Mouse (Mus musculus) midbrain, embryonic 12.5 days (tissue): Measurements from ENCODE around the gene D430041D05Rik. TPM values are rescaled to one million over a fixed set of nuclear protein-coding genes. Genes with fewer than 3 reads are reported as not detected.

ENCODE experiments used
- ATAC-seq: fragments of 200-750 bp; cut with Nextera tagmentation; 2 replicates; pipeline ENCODE4 v1.8.0; 2017; ENCODE audit warnings: low read depth, moderate TSS enrichment, moderate library complexity; ENCODE audit not compliant: low FRiP score
- H3K27ac ChIP-seq: fragments of 300-500 bp; sonication (generic); replicated peaks from 2 replicates; pipeline ENCODE4 v1.5.1; 2016; ENCODE audit warnings: mild to moderate bottlenecking
- H3K27me3 ChIP-seq: fragments of 300-500 bp; sonication (generic); 2 replicates; pipeline ENCODE4 v1.6.1; 2016; ENCODE audit warnings: mild to moderate bottlenecking
- H3K36me3 ChIP-seq: fragments of 300-500 bp; sonication (generic); 2 replicates; pipeline ENCODE4 v1.6.1; 2016
- H3K4me1 ChIP-seq: fragments of 300-500 bp; sonication (generic); 2 replicates; pipeline ENCODE4 v1.6.1; 2016
- H3K4me2 ChIP-seq: fragments of 300-500 bp; sonication (generic); replicated peaks from 2 replicates; pipeline ENCODE4 v1.6.1; 2016; ENCODE audit warnings: mild to moderate bottlenecking, moderate library complexity
- H3K4me3 ChIP-seq: fragments of 300-500 bp; sonication (generic); 2 replicates; pipeline ENCODE4 v1.5.1; 2016; ENCODE audit warnings: mild to moderate bottlenecking
- H3K9ac ChIP-seq: fragments of 300-500 bp; sonication (generic); replicated peaks from 2 replicates; pipeline ENCODE4 v1.6.1; 2016; ENCODE audit warnings: mild to moderate bottlenecking, moderate library complexity
- H3K9me3 ChIP-seq: fragments of 300-500 bp; sonication (generic); 2 replicates; pipeline ENCODE4 v1.6.1; 2016; ENCODE audit warnings: mild to moderate bottlenecking
- WGBS: fragments of 180-500 bp; shearing (Covaris S2); methylation state at CpG from one replicate; pipeline ENCODE4 v1.1.7; 2016; 5-methylcytosine and 5-hydroxymethylcytosine counted together
- polyA plus RNA-seq: library from polyadenylated mRNA; unstranded; fragments of >200 nt; fragmentation: Nextera tagmentation; extraction: Ambion mirVana; gene quantifications from 2 replicates; pipeline ENCODE4 v1.2.1, GENCODE M21; 2016

D430041D05Rik gene
- polyA plus RNA-seq, result 3.2 TPM in 2 replicates

- Histone ChIP-seq H3K27ac (peak within 1 kb of the TSS; percentile 82), H3K9ac (peak within 1 kb of the TSS; percentile 79), H3K4me1 (peaks cover 23% of the 10 kb centered on the region), H3K4me2 (peak within 1 kb of the TSS; percentile 91), H3K4me3 (peak within 1 kb of the TSS; percentile 65), H3K9me3 (no peaks in the 10 kb centered on the region), H3K27me3 (peaks cover 54% of the 10 kb centered on the region), H3K36me3 (no peaks in the 10 kb centered on the region)
- no peak for ATAC-seq
- WGBS, result 64% methylated on average over 4 of the region's 4 CpGs
These were observed at the start of gene D430041D05Rik for GRCm38 (mm10) chr2:104410963-104411545. Gene D430041D05Rik (minus strand): TSS chr2:104411013.

- no peak for ATAC-seq
- no peaks in the 10 kb centered on the region for H3K36me3 ChIP-seq
- WGBS, result 84% methylated on average over 3 of the region's 3 CpGs
- H3K27me3 ChIP-seq, result no peaks in the 10 kb centered on the region
- H3K4me2 ChIP-seq, result no peak overlapping the region
- no peak overlapping the region for H3K27ac ChIP-seq
- H3K4me1 ChIP-seq, result peaks cover 11% of the 10 kb centered on the region
- no peak overlapping the region for H3K4me3 ChIP-seq
- no peak overlapping the region for H3K9ac ChIP-seq
- H3K9me3 ChIP-seq, result no peaks in the 10 kb centered on the region
These were observed 49.2 kb upstream of the D430041D05Rik start for GRCm38 (mm10) chr2:104460021-104460420.

- Histone ChIP-seq H3K4me2 (no peak overlapping the region), H3K4me1 (peaks cover 12% of the 10 kb centered on the region), H3K27ac (no peak overlapping the region), H3K9ac (no peak overlapping the region), H3K36me3 (no peaks in the 10 kb centered on the region), H3K9me3 (no peaks in the 10 kb centered on the region), H3K27me3 (no peaks in the 10 kb centered on the region), H3K4me3 (no peak overlapping the region)
- ATAC-seq, result no peak
- 90% methylated on average over 8 of the region's 8 CpGs for WGBS
These were observed 47.9 kb upstream of the D430041D05Rik start for GRCm38 (mm10) chr2:104458569-104459332.

- no peak overlapping the region for H3K9ac ChIP-seq
- no peak overlapping the region for H3K4me3 ChIP-seq
- no peak for ATAC-seq
- H3K27me3 ChIP-seq, result no peaks in the 10 kb centered on the region
- H3K27ac ChIP-seq, result no peak overlapping the region
- H3K4me2 ChIP-seq, result no peak overlapping the region
- peaks cover 12% of the 10 kb centered on the region for H3K4me1 ChIP-seq
- no peaks in the 10 kb centered on the region for H3K36me3 ChIP-seq
- H3K9me3 ChIP-seq, result no peaks in the 10 kb centered on the region
- WGBS, result 87% methylated on average over 3 of the region's 3 CpGs
These were observed 46.3 kb upstream of the D430041D05Rik start for GRCm38 (mm10) chr2:104457106-104457505.

- Histone ChIP-seq H3K36me3 (no peaks in the 10 kb centered on the region), H3K9me3 (no peaks in the 10 kb centered on the region), H3K27ac (no peak overlapping the region), H3K4me2 (no peak overlapping the region), H3K9ac (no peak overlapping the region), H3K27me3 (no peaks in the 10 kb centered on the region), H3K4me1 (peaks cover 4% of the 10 kb centered on the region; the same call in 1 of the 2 replicates), H3K4me3 (no peak overlapping the region)
- ATAC-seq, result no peak
- 79% methylated on average over 3 of the region's 3 CpGs for WGBS
These were observed 39.9 kb upstream of the D430041D05Rik start for GRCm38 (mm10) chr2:104450685-104451084.

- Histone ChIP-seq H3K4me1 (no peaks in the 10 kb centered on the region), H3K4me2 (no peak overlapping the region), H3K27me3 (no peaks in the 10 kb centered on the region), H3K27ac (no peak overlapping the region), H3K9ac (no peak overlapping the region), H3K9me3 (no peaks in the 10 kb centered on the region), H3K4me3 (no peak overlapping the region), H3K36me3 (no peaks in the 10 kb centered on the region)
- ATAC-seq, result no peak
- WGBS, result 100% methylated on average over 1 of the region's 1 CpGs
These were observed 38.4 kb upstream of the D430041D05Rik start for GRCm38 (mm10) chr2:104449191-104449590.

- 90% methylated on average over 4 of the region's 4 CpGs for WGBS
- no peak overlapping the region for H3K27ac ChIP-seq
- H3K4me1 ChIP-seq, result no peaks in the 10 kb centered on the region
- H3K36me3 ChIP-seq, result no peaks in the 10 kb centered on the region
- no peak for ATAC-seq
- H3K4me3 ChIP-seq, result no peak overlapping the region
- H3K9ac ChIP-seq, result no peak overlapping the region
- H3K4me2 ChIP-seq, result no peak overlapping the region
- no peaks in the 10 kb centered on the region for H3K27me3 ChIP-seq
- H3K9me3 ChIP-seq, result no peaks in the 10 kb centered on the region
These were observed 37.4 kb upstream of the D430041D05Rik start for GRCm38 (mm10) chr2:104448201-104448600.

GRCm38 (mm10) chr2:104446016-104446415 is 35.2 kb upstream of the D430041D05Rik start:
- H3K36me3 ChIP-seq, result peaks cover under 1% of the 10 kb centered on the region; the same call in 1 of the 2 replicates
- H3K27ac ChIP-seq, result no peak overlapping the region
- H3K4me3 ChIP-seq, result no peak overlapping the region
- H3K4me2 ChIP-seq, result no peak overlapping the region
- ATAC-seq, result no peak
- 77% methylated on average over 1 of the region's 1 CpGs for WGBS
- H3K4me1 ChIP-seq, result no peaks in the 10 kb centered on the region
- no peaks in the 10 kb centered on the region for H3K9me3 ChIP-seq
- no peak overlapping the region for H3K9ac ChIP-seq
- H3K27me3 ChIP-seq, result no peaks in the 10 kb centered on the region

- WGBS, result 43% methylated on average over 2 of the region's 2 CpGs
- H3K9ac ChIP-seq, result no peak overlapping the region
- peaks cover 2% of the 10 kb centered on the region; the same call in 1 of the 2 replicates for H3K36me3 ChIP-seq
- 0 out of 2 replicates have a peak, but pooled peaks have one; percentile 30 for ATAC-seq
- no peaks in the 10 kb centered on the region for H3K27me3 ChIP-seq
- no peak overlapping the region for H3K4me3 ChIP-seq
- H3K4me2 ChIP-seq, result no peak overlapping the region
- H3K4me1 ChIP-seq, result no peaks in the 10 kb centered on the region
- H3K27ac ChIP-seq, result no peak overlapping the region
- no peaks in the 10 kb centered on the region for H3K9me3 ChIP-seq
These were observed 34.0 kb upstream of the D430041D05Rik start for GRCm38 (mm10) chr2:104444776-104445175.

GRCm38 (mm10) chr2:104442341-104442740 is 31.5 kb upstream of the D430041D05Rik start:
- no peak for ATAC-seq
- no peaks in the 10 kb centered on the region for H3K27me3 ChIP-seq
- no peak overlapping the region for H3K4me2 ChIP-seq
- peaks cover 2% of the 10 kb centered on the region; the same call in 1 of the 2 replicates for H3K36me3 ChIP-seq
- H3K27ac ChIP-seq, result no peak overlapping the region
- WGBS, result 71% methylated on average over 4 of the region's 4 CpGs
- H3K9me3 ChIP-seq, result no peaks in the 10 kb centered on the region
- H3K4me3 ChIP-seq, result no peak overlapping the region
- H3K4me1 ChIP-seq, result no peaks in the 10 kb centered on the region
- no peak overlapping the region for H3K9ac ChIP-seq

- H3K9me3 ChIP-seq, result no peaks in the 10 kb centered on the region
- no peak overlapping the region for H3K27ac ChIP-seq
- ATAC-seq, result no peak
- no peak overlapping the region for H3K4me2 ChIP-seq
- no peaks in the 10 kb centered on the region for H3K27me3 ChIP-seq
- H3K9ac ChIP-seq, result no peak overlapping the region
- peaks cover 40% of the 10 kb centered on the region for H3K36me3 ChIP-seq
- WGBS, result 96% methylated on average over 3 of the region's 3 CpGs
- no peak overlapping the region for H3K4me3 ChIP-seq
- H3K4me1 ChIP-seq, result no peaks in the 10 kb centered on the region
These were observed 25.4 kb upstream of the D430041D05Rik start for GRCm38 (mm10) chr2:104436226-104436625.

GRCm38 (mm10) chr2:104431067-104431466 is 20.3 kb upstream of the D430041D05Rik start:
- Histone ChIP-seq H3K9me3 (no peaks in the 10 kb centered on the region), H3K36me3 (peaks cover 51% of the 10 kb centered on the region), H3K4me2 (no peak overlapping the region), H3K4me3 (no peak overlapping the region), H3K9ac (no peak overlapping the region), H3K27ac (no peak overlapping the region), H3K4me1 (no peaks in the 10 kb centered on the region), H3K27me3 (no peaks in the 10 kb centered on the region)
- 95% methylated on average over 6 of the region's 6 CpGs for WGBS
- no peak for ATAC-seq
